Comparison of ENCODE assay signal across 18 mouse cellular contexts in the genomic region with DNA sequence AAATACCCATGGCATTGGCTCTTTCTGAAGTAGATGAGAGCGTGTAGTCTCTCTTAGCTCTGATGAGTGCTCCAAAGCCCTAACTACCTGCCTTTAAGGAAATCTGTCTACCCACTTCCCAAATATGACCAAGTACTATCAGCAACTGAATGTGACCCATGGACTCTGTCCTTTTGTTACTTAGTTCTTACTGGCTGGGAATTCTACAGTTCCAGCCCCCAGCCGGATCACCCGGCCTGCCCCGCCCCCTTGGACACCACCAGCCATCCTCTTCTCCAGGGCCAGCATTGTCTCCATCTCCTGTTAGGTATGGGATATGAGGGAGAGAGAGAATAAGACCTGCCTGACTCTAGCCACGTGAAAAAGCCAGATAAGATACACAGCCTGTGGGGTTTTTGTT. TPM values are rescaled to one million over a fixed set of nuclear protein-coding genes. Genes with fewer than 3 reads are reported as not detected.
"Had no signal": no experiment of that assay in that cellular context is flagged by ENCODE, and none has a peak within 500 bp of the region (broad histone marks: within the 10 kb centered on the region; RNA-seq: fewer than 3 reads in every experiment).

Gene Slc27a5 (minus strand): TSS at position 140 of the 400 bp plus-strand sequence.

- ATAC-seq: inflammation-experienced regulatory T-cells, adult 6 months; midbrain, embryonic 15.5 days had no signal

- H3K27me3 ChIP-seq: limb, embryonic 15.5 days; lung, embryonic 15.5 days; midbrain, embryonic 15.5 days; neural tube, embryonic 12.5 days had no signal

- H3K9ac ChIP-seq: limb, embryonic 15.5 days; lung, embryonic 15.5 days; midbrain, embryonic 15.5 days; neural tube, embryonic 12.5 days had no signal

- H3K4me2 ChIP-seq: limb, embryonic 15.5 days; lung, embryonic 15.5 days; midbrain, embryonic 11.5 days; midbrain, embryonic 15.5 days; neural tube, embryonic 12.5 days had no signal

- H3K4me1 ChIP-seq: limb, embryonic 15.5 days; lung, embryonic 15.5 days; megakaryocyte, embryonic 14.5 days; midbrain, embryonic 15.5 days; neural tube, embryonic 12.5 days had no signal

- H3K27ac ChIP-seq: left cerebral cortex, adult 2 months; limb, embryonic 15.5 days; lung, embryonic 15.5 days; macrophage; midbrain, embryonic 15.5 days; neural tube, embryonic 12.5 days had no signal

- H3K4me3 ChIP-seq: left cerebral cortex, adult 2 months; limb, embryonic 15.5 days; lung, embryonic 15.5 days; megakaryocyte, embryonic 14.5 days; midbrain, embryonic 15.5 days; neural tube, embryonic 12.5 days had no signal

- H3K9me3 ChIP-seq: limb, embryonic 15.5 days; lung, embryonic 15.5 days; megakaryocyte, embryonic 14.5 days; midbrain, embryonic 15.5 days; neural tube, embryonic 12.5 days had no signal

- H3K36me3 ChIP-seq: limb, embryonic 15.5 days; lung, embryonic 15.5 days; midbrain, embryonic 15.5 days; neural tube, embryonic 12.5 days had no signal

- DNase-seq: kidney, adult 2 months; kidney, postnatal 25 days; lung, postnatal 14 days; thymus, adult 18-20 months; thymus, postnatal 25 days had no signal

RNA-seq across cellular contexts. Expression of gene Slc27a5, which starts in this region (rescaled TPM):
- total RNA-seq: left cerebral cortex, postnatal 14 days; monocyte, adult 5-6 weeks had no signal
- polyA plus RNA-seq: limb, embryonic 11.5 days; lung, embryonic 15.5 days; macrophage; midbrain, embryonic 11.5 days; stomach, embryonic 14.5 days had no signal
